Mouse (Mus musculus) midbrain, postnatal 0 days (tissue): Measurements from ENCODE around the gene Cnnm2. TPM values are rescaled to one million over a fixed set of nuclear protein-coding genes. Genes with fewer than 3 reads are reported as not detected.

Experiments
- ATAC-seq: fragments of 200-750 bp; cut with Nextera tagmentation; 2 replicates; pipeline ENCODE4 v1.8.0; 2017; ENCODE audit warnings: moderate number of reproducible peaks, mild to moderate bottlenecking, moderate TSS enrichment, moderate library complexity; ENCODE audit not compliant: low FRiP score
- DNase-seq: peaks from one replicate; pipeline ENCODE4 v3.0.0-alpha.2; 2015; ENCODE audit warnings: low spot score
- H3K27ac ChIP-seq: fragments of 300-500 bp; sonication (generic); 2 replicates; pipeline ENCODE4 v1.5.1; 2014; ENCODE audit warnings: low read depth, mild to moderate bottlenecking, low read length, mixed read lengths
- H3K27me3 ChIP-seq: fragments of 300-500 bp; sonication (generic); 2 replicates; pipeline ENCODE4 v1.6.1; 2014; ENCODE audit warnings: low read length, control low read depth, mixed read lengths; ENCODE audit not compliant: insufficient read depth
- H3K36me3 ChIP-seq: fragments of 300-500 bp; sonication (generic); 2 replicates; pipeline ENCODE4 v1.6.1; 2014; ENCODE audit warnings: low read length, control low read depth, mixed read lengths; ENCODE audit not compliant: insufficient read depth
- H3K4me1 ChIP-seq: fragments of 300-500 bp; sonication (generic); 2 replicates; pipeline ENCODE4 v1.6.1; 2014; ENCODE audit warnings: mild to moderate bottlenecking, control low read depth, antibody characterized with exemption, low read length, mixed read lengths; ENCODE audit not compliant: insufficient read depth
- H3K4me2 ChIP-seq: fragments of 300-500 bp; sonication (generic); 2 replicates; pipeline ENCODE4 v1.6.1; 2014; ENCODE audit warnings: low read depth, mild to moderate bottlenecking, low read length, mixed read lengths; ENCODE audit not compliant: poor library complexity, severe bottlenecking
- H3K4me3 ChIP-seq: fragments of 300-500 bp; sonication (generic); 2 replicates; pipeline ENCODE4 v1.5.1; 2014; ENCODE audit warnings: low read depth, mild to moderate bottlenecking, low read length, moderate library complexity
- H3K9ac ChIP-seq: fragments of 300-500 bp; sonication (generic); replicated peaks from 2 replicates; pipeline ENCODE4 v1.6.1; 2014; ENCODE audit warnings: mild to moderate bottlenecking, low read length, moderate library complexity, mixed read lengths; ENCODE audit not compliant: poor library complexity, severe bottlenecking
- H3K9me3 ChIP-seq: fragments of 300-500 bp; sonication (generic); 2 replicates; pipeline ENCODE4 v1.6.1; 2016; ENCODE audit warnings: low read length, control low read depth
- CTCF ChIP-seq: IDR thresholded peaks from 2 replicates; pipeline ENCODE4 v1.5.1; 2016; ENCODE audit warnings: antibody characterized with exemption, mild to moderate bottlenecking
- whole genome bisulfite sequencing: fragments of 180-500 bp; shearing (Covaris S2); extraction: QIAGEN DNeasy Blood & Tissue Kit; methylation state at CpG from one replicate; pipeline ENCODE4 v1.1.7; 2014; 5-methylcytosine and 5-hydroxymethylcytosine counted together
- polyA plus RNA-seq: library from polyadenylated mRNA; unstranded; fragments of >200 nt; fragmentation: Nextera tagmentation; extraction: Ambion mirVana; gene quantifications from 2 replicates; pipeline ENCODE4 v1.2.1, GENCODE M21; 2015
- total RNA-seq: library from RNA; depleted of rRNA; stranded (reverse); fragments of >200 nt; gene quantifications from 2 replicates; pipeline ENCODE4 v1.2.3, GENCODE M21; 2014; rRNA removed

Gene Cnnm2
- total and polyA plus RNA-seq, 2 experiments from 2014 or later = 8.3 to 26.1 TPM

GRCm38 (mm10) chr19:46929044-46929587 lies 167.7 kb downstream of the Cnnm2 start:
- Histone ChIP-seq H3K36me3 (no peaks in the 10 kb centered on the region), H3K27me3 (no peaks in the 10 kb centered on the region), H3K9me3 (no peaks in the 10 kb centered on the region), H3K4me1 (peaks cover 3% of the 10 kb centered on the region; the same call in 1 of the 2 replicates), H3K4me2 (no peak overlapping the region), H3K27ac (no peak overlapping the region), H3K4me3 (no peak overlapping the region), H3K9ac (no peak overlapping the region)
- 75% methylated on average over 6 of the region's 6 CpGs for WGBS
- no peak for TF ChIP-seq CTCF
- ATAC-seq (no peak), DNase-seq (peak; percentile 70)

Other genes with a start within 250 kb of the Cnnm2 start
- 94.5 and 109 TPM in 2 replicates for gene Arl3, start 188.4 kb upstream of the Cnnm2 start, total RNA-seq
- 192 and 194 TPM in 2 replicates for gene Arl3, start 188.4 kb upstream of the Cnnm2 start, polyA plus RNA-seq
- gene Sfxn2, start 188.2 kb upstream of the Cnnm2 start, total RNA-seq = 5.9 and 6.0 TPM in 2 replicates
- gene Sfxn2, start 188.2 kb upstream of the Cnnm2 start, polyA plus RNA-seq = 9.5 and 9.8 TPM in 2 replicates
- gene Wbp1l, start 162.5 kb upstream of the Cnnm2 start, total RNA-seq = 44.2 and 44.8 TPM in 2 replicates
- gene Wbp1l, start 162.5 kb upstream of the Cnnm2 start, polyA plus RNA-seq = 27.1 and 27.8 TPM in 2 replicates
- gene Cyp17a1, start 88.4 kb upstream of the Cnnm2 start, total RNA-seq = not detected in 2 replicates
- not detected in 2 replicates for gene Cyp17a1, start 88.4 kb upstream of the Cnnm2 start, polyA plus RNA-seq
- gene Borcs7, start 71.7 kb upstream of the Cnnm2 start, total RNA-seq = 13.2 and 16.3 TPM in 2 replicates
- gene Borcs7, start 71.7 kb upstream of the Cnnm2 start, polyA plus RNA-seq = 41.3 and 43.0 TPM in 2 replicates
- gene As3mt, start 54.1 kb upstream of the Cnnm2 start, total RNA-seq = 21.3 and 28.9 TPM in 2 replicates
- 36.4 and 37.9 TPM in 2 replicates for gene As3mt, start 54.1 kb upstream of the Cnnm2 start, polyA plus RNA-seq